Mouse (Mus musculus) erythroblast, embryonic 14.5 days (primary cell): ENCODE measurements around the gene Carnmt1. TPM values are rescaled to one million over a fixed set of nuclear protein-coding genes. Genes with fewer than 3 reads are reported as not detected.

Experiments used
- H3K27me3 ChIP-seq: 2 replicates; pipeline ENCODE4 v1.6.1; 2012; ENCODE audit warnings: inconsistent platforms; ENCODE audit not compliant: control insufficient read depth
- H3K36me3 ChIP-seq: 2 replicates; pipeline ENCODE4 v1.6.1; 2012; ENCODE audit warnings: mild to moderate bottlenecking, inconsistent platforms; ENCODE audit not compliant: control insufficient read depth
- H3K4me1 ChIP-seq: 2 replicates; pipeline ENCODE4 v1.6.1; 2012; ENCODE audit warnings: inconsistent platforms; ENCODE audit not compliant: control insufficient read depth
- H3K4me3 ChIP-seq: replicated peaks from 2 replicates; pipeline ENCODE3; 2012; ENCODE audit warnings: moderate library complexity, mild to moderate bottlenecking, inconsistent platforms
- H3K9me3 ChIP-seq: 2 replicates; pipeline ENCODE4 v1.6.1; 2012; ENCODE audit warnings: low read length, inconsistent platforms, mixed read lengths; ENCODE audit not compliant: control insufficient read depth
- GATA1 ChIP-seq: IDR thresholded peaks from 2 replicates; pipeline ENCODE4 v1.6.1; 2012; ENCODE audit warnings: low read length, inconsistent platforms, mixed read lengths
- TAL1 ChIP-seq: IDR thresholded peaks from 3 replicates; pipeline ENCODE4 v1.6.1; 2012; ENCODE audit warnings: low read length, inconsistent platforms, mixed read lengths
- polyA plus RNA-seq: library from polyadenylated mRNA; stranded (reverse); fragments of >175 nt; gene quantifications from 2 replicates; pipeline ENCODE4 v1.2.3, GENCODE M21; 2012

Carnmt1 gene
- polyA plus RNA-seq, 1 experiment = 1.5 TPM

- TF ChIP-seq TAL1 = no peak
- Histone ChIP-seq H3K27me3 (no peaks in the 10 kb centered on the region), H3K36me3 (peaks cover 2% of the 10 kb centered on the region; the same call in 1 of the 2 replicates), H3K4me3 (no peak overlapping the region), H3K4me1 (peaks cover 13% of the 10 kb centered on the region), H3K9me3 (no peaks in the 10 kb centered on the region)
These were observed 31.6 kb upstream of the Carnmt1 start for GRCm38 (mm10) chr19:18638949-18639348.

- no peak overlapping the region for H3K4me3 ChIP-seq
- peaks cover 18% of the 10 kb centered on the region for H3K4me1 ChIP-seq
- no peaks in the 10 kb centered on the region for H3K27me3 ChIP-seq
- peaks cover 2% of the 10 kb centered on the region; the same call in 1 of the 2 replicates for H3K36me3 ChIP-seq
- H3K9me3 ChIP-seq = no peaks in the 10 kb centered on the region
- no peak for TF ChIP-seq GATA1
- no peak for TF ChIP-seq TAL1
These were observed 31.0 kb upstream of the Carnmt1 start for GRCm38 (mm10) chr19:18639552-18639951.

- H3K36me3 ChIP-seq = peaks cover 5% of the 10 kb centered on the region; the same call in 1 of the 2 replicates
- H3K4me1 ChIP-seq = peaks cover 32% of the 10 kb centered on the region
- H3K4me3 ChIP-seq = no peak overlapping the region
- TF ChIP-seq GATA1 (no peak), TAL1 (no peak)
- no peaks in the 10 kb centered on the region for H3K9me3 ChIP-seq
- H3K27me3 ChIP-seq = no peaks in the 10 kb centered on the region
These were observed 29.6 kb upstream of the Carnmt1 start for GRCm38 (mm10) chr19:18641001-18641400.

- TF ChIP-seq GATA1 (no peak), TAL1 (no peak)
- Histone ChIP-seq H3K27me3 (no peaks in the 10 kb centered on the region), H3K4me1 (peaks cover 55% of the 10 kb centered on the region), H3K4me3 (no peak overlapping the region), H3K9me3 (no peaks in the 10 kb centered on the region), H3K36me3 (peaks cover 5% of the 10 kb centered on the region; the same call in 1 of the 2 replicates)
These were observed 27.2 kb upstream of the Carnmt1 start for GRCm38 (mm10) chr19:18643411-18643810.

- Histone ChIP-seq H3K4me3 (no peak overlapping the region), H3K4me1 (peaks cover 57% of the 10 kb centered on the region), H3K36me3 (peaks cover 5% of the 10 kb centered on the region; the same call in 1 of the 2 replicates), H3K9me3 (no peaks in the 10 kb centered on the region), H3K27me3 (no peaks in the 10 kb centered on the region)
- TF ChIP-seq TAL1 = no peak
These were observed 26.5 kb upstream of the Carnmt1 start for GRCm38 (mm10) chr19:18644084-18644483.

- no peak overlapping the region for H3K4me3 ChIP-seq
These were observed 24.2 kb upstream of the Carnmt1 start for GRCm38 (mm10) chr19:18646397-18646796.

GRCm38 (mm10) chr19:18646853-18647420 lies 23.6 kb upstream of the Carnmt1 start:
- Histone ChIP-seq H3K27me3 (no peaks in the 10 kb centered on the region), H3K4me1 (peaks cover 81% of the 10 kb centered on the region), H3K36me3 (peaks cover 6% of the 10 kb centered on the region), H3K4me3 (no peak overlapping the region), H3K9me3 (no peaks in the 10 kb centered on the region)
- TF ChIP-seq TAL1 (peak; percentile 32; the same call in 1 of the 3 replicates), GATA1 (no peak)

More at GRCm38 (mm10) chr19:18646397-18646796, 24.2 kb upstream of the Carnmt1 start:
- no peaks in the 10 kb centered on the region for H3K27me3 ChIP-seq
- H3K9me3 ChIP-seq = no peaks in the 10 kb centered on the region
- H3K4me1 ChIP-seq = peaks cover 80% of the 10 kb centered on the region
- peaks cover 8% of the 10 kb centered on the region for H3K36me3 ChIP-seq
- TF ChIP-seq TAL1 = no peak
- no peak for TF ChIP-seq GATA1

GRCm38 (mm10) chr19:18647775-18648557 lies 22.6 kb upstream of the Carnmt1 start:
- H3K27me3 ChIP-seq = no peaks in the 10 kb centered on the region

GRCm38 (mm10) chr19:18648558-18648945 lies 22.0 kb upstream of the Carnmt1 start:
- TF ChIP-seq TAL1 (no peak), GATA1 (no peak)
- Histone ChIP-seq H3K36me3 (peaks cover 6% of the 10 kb centered on the region), H3K4me1 (peaks cover 79% of the 10 kb centered on the region), H3K9me3 (no peaks in the 10 kb centered on the region), H3K27me3 (no peaks in the 10 kb centered on the region), H3K4me3 (no peak overlapping the region)

More at GRCm38 (mm10) chr19:18647775-18648557, 22.6 kb upstream of the Carnmt1 start:
- TF ChIP-seq GATA1 (no peak), TAL1 (no peak)
- Histone ChIP-seq H3K4me3 (no peak overlapping the region), H3K9me3 (no peaks in the 10 kb centered on the region), H3K36me3 (peaks cover 6% of the 10 kb centered on the region), H3K4me1 (peaks cover 81% of the 10 kb centered on the region)
